Mouse (Mus musculus) urinary bladder, postnatal 25 days (tissue): ENCODE data around the gene Padi2.

Experiments
- DNase-seq: peaks from one replicate; pipeline ENCODE4 v3.0.0; 2022; ENCODE audit warnings: low spot score

The Padi2 gene

GRCm38 (mm10) chr4:140986711-140987395 is 80.7 kb downstream of the Padi2 start, which contains the start of gene Atp13a2:
Atp13a2 (plus strand) TSS chr4:140986873.
- peak; percentile 91 for DNase-seq

DNA sequence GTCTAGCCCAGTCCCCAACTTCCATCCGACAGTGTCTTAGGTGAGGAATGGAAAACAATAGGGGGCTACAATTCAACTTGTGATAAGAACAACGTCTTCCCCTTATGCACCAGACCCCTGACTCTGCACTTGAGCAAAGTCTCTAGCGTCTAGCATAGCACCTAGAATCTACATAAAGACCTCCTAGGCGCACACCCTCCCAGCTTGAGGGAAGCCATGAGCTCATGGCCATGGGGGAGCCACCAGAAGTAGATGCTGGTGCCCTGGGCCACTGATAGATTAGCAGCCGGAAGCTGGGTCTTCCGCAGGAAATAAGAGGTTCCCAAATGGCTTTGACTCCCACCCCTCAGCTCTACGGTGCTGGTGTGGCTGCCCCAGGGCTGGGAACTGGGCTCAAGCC is 81.3 kb downstream of the Padi2 start:
- DNase-seq: no peak

- DNase-seq: no peak
These were observed 82.7 kb downstream of the Padi2 start for GRCm38 (mm10) chr4:140988706-140989290.

GRCm38 (mm10) chr4:140989447-140989846 is 83.3 kb downstream of the Padi2 start:
- no peak for DNase-seq

- DNase-seq: no peak
These were observed 86.1 kb downstream of the Padi2 start for GRCm38 (mm10) chr4:140992215-140992614.

GRCm38 (mm10) chr4:140993846-140994245 is 87.7 kb downstream of the Padi2 start:
- no peak for DNase-seq

DNA sequence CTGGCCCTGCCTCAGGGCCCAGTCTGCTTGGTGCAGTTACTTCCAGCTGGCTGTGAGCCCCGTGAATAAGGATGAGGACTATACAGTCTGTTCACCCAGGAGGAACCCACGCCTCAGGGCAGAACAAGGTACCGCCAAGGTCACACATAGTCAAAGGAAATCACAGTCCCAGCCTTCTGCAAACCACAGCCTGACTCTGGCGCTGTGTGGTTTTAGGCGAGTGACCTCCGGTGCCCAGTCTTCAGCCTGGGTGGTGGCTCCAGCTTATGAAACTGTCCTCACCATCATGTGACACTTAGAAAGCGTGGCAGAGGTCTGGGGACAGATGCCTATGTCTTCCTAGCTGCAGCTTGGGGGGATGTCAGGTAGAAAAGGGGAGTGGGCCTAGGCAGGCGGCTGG is 89.7 kb downstream of the Padi2 start:
- DNase-seq: no peak

GRCm38 (mm10) chr4:140996812-140997211 is 90.7 kb downstream of the Padi2 start:
- DNase-seq: no peak
